Mouse (Mus musculus) ES-Bruce4 (cell line): ENCODE measurements around the gene Tnfaip8l2.
"Not testable (repeated sequence)": the region's sequence is repeated elsewhere in the genome, so short reads cannot be mapped to it uniquely, and the experiment has no call there.

Experiments
- CTCF ChIP-seq: IDR thresholded peaks from one replicate; pipeline ENCODE4 v1.8.1; 2011; ENCODE audit warnings: low read depth, low read length
- EP300 ChIP-seq: IDR thresholded peaks from 2 replicates; pipeline ENCODE4 v1.6.1; 2011; ENCODE audit warnings: low read depth, low read length; ENCODE audit not compliant: insufficient read depth
- POLR2A ChIP-seq: IDR thresholded peaks from one replicate; pipeline ENCODE4 v1.8.1; 2011; ENCODE audit warnings: low read length; ENCODE audit not compliant: insufficient read depth

GRCm38 (mm10) chr3:95134133-95134532, 8.0 kb downstream of the Tnfaip8l2 start:
- not testable (repeated sequence) for TF ChIP-seq CTCF, POLR2A, EP300
